In the genomic region with DNA sequence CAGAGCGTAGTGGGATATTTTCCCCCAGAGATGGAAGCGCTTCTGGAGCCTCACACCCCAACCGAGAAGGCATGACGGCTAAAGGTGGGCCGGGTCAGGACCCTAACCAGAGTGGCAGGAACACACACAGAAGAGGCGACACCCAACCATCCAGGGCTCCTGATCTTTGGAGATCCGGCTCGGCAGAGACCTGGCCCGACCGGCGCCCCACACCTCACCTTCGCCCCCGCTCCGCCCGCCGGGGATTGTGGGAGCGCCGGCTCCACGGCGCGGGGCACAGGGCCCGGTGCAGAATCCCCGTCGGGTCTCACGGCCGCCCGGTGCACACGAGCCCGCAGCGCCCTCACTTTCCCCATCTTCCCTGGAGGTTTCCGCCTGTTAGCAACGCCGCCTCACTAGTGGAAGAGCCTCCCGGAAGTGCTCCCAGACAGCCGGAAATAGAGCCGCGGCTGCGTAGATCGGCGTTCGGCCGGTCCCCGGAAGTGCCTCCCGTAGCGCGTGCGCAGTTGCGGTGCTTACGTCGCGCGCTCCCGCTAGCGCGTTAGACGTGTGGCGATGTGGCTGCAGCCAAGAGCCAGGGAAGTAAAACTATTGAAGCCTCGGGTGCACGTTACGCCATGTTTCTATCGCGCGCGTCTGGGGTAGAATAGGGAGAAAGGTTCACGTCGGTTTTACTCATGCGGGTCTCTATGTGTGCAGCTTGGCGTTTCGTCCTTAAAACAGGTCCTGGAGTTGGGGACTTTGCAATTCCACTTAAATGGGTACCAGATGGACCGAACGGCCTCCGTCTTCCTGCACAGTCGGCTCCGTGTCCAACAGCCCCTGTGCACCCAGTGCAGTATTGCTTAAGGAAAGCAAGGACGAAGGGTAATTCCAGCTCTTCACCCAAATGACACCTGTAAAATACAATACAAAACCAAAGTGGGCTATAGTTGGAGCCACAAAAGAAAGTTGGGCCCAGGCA, we compare ENCODE assay signal across 8 mouse cellular contexts. TPM values are rescaled to one million over a fixed set of nuclear protein-coding genes. Genes with fewer than 3 reads are reported as not detected.
A peak's percentile ranks its signal among the peaks of the same experiment; 100 is the strongest.
DNase-seq lines count a peak whose midpoint lies in the region; ATAC-seq and TF ChIP-seq lines count a peak whose summit lies in the region.

Gene Fam207a, minus strand, starts transcription at position 401 of the 964 bp plus-strand sequence.

- DNase-seq in MEL-GATA-1-ER (ENCODE audit: extremely low read depth, low read depth): peak; percentile 87
- DNase-seq in cerebellum, adult 8-10 months: peak; percentile 89
- peak; percentile 92 for DNase-seq in hindbrain, embryonic 10.5 days (ENCODE audit: low spot score)
- peak; percentile 95 for DNase-seq in layer of hippocampus, adult 9-11 months
- peak; percentile 97 for DNase-seq in lung, postnatal 0 days (ENCODE audit: low spot score)
- peak; percentile 85 for DNase-seq in ovary, postnatal 14 days (ENCODE audit: low spot score)
- DNase-seq in thymus, postnatal 14 days: peak; percentile 96

- H3K9ac ChIP-seq in lung, postnatal 0 days (replicated peaks; ENCODE audit: low read depth): peak within 1 kb of the TSS; percentile 81

- H3K4me2 ChIP-seq in lung, postnatal 0 days (replicated peaks; ENCODE audit: low read depth, low read length): peak within 1 kb of the TSS; percentile 90

- no peak for TF ChIP-seq CTCF in lung, postnatal 0 days (IDR thresholded peaks at IDR 0.05)

- no peaks in the 10 kb centered on the region for H3K9me3 ChIP-seq in hindbrain, embryonic 10.5 days
- H3K9me3 ChIP-seq in lung, postnatal 0 days (ENCODE audit: low read length): no peaks in the 10 kb centered on the region; the same call in 1 of the 2 replicates

- peaks cover 39% of the 10 kb centered on the region for H3K36me3 ChIP-seq in hindbrain, embryonic 10.5 days
- H3K36me3 ChIP-seq in lung, postnatal 0 days (ENCODE audit: insufficient read depth, low read length): peaks cover 10% of the 10 kb centered on the region; the same call in 1 of the 2 replicates

- ATAC-seq in frontal cortex, adult (ENCODE audit: low TSS enrichment): peak; percentile 95
- peak; percentile 97 for ATAC-seq in lung, postnatal 0 days

- WGBS in hindbrain, embryonic 10.5 days: under 1% methylated on average over 75 of the region's 75 CpGs
- WGBS in lung, postnatal 0 days: under 1% methylated on average over 75 of the region's 75 CpGs

- no peaks in the 10 kb centered on the region for H3K27me3 ChIP-seq in hindbrain, embryonic 10.5 days (ENCODE audit: insufficient read depth, poor library complexity, severe bottlenecking)
- no peaks in the 10 kb centered on the region for H3K27me3 ChIP-seq in lung, postnatal 0 days (replicated peaks; ENCODE audit: insufficient read depth, low read length)

- H3K4me3 ChIP-seq in hindbrain, embryonic 10.5 days: peak within 1 kb of the TSS; percentile 95
- H3K4me3 ChIP-seq in lung, postnatal 0 days (ENCODE audit: low read depth, low read length): peak within 1 kb of the TSS; percentile 83

- H3K4me1 ChIP-seq in hindbrain, embryonic 10.5 days (replicated peaks): peaks cover 33% of the 10 kb centered on the region
- H3K4me1 ChIP-seq in lung, postnatal 0 days (ENCODE audit: insufficient read depth, low read depth, low read length): 0 out of 2 replicates have a peak, but pooled peaks cover 4% of the 10 kb centered on the region

- no peak for TF ChIP-seq EP300 in lung, postnatal 0 days (IDR thresholded peaks at IDR 0.05)

- peak within 1 kb of the TSS; percentile 92 for H3K27ac ChIP-seq in hindbrain, embryonic 10.5 days
- H3K27ac ChIP-seq in lung, postnatal 0 days (ENCODE audit: low read length): peak within 1 kb of the TSS; percentile 78

RNA-seq across cellular contexts. Expression of gene Fam207a, which starts in this region (rescaled TPM):
- 48.8 and 50.0 TPM in 2 replicates for polyA plus RNA-seq in hindbrain, embryonic 10.5 days (2016; fragmentation: Nextera tagmentation; extraction: Ambion mirVana)
- 26.8 and 27.2 TPM in 2 replicates for polyA plus RNA-seq in lung, postnatal 0 days (2015; fragmentation: Nextera tagmentation; extraction: Ambion mirVana)

Comparison
In these comparisons a context has a peak if more than half of its experiments do, and no peak if none do; other contexts are left out.
1. Peak in every context shown above with its lines: DNase-seq, ATAC-seq, H3K4me3 ChIP-seq and H3K27ac ChIP-seq.